Mouse (Mus musculus): ENCODE measurements around the gene Sh3bp5. TPM values are rescaled to one million over a fixed set of nuclear protein-coding genes. Genes with fewer than 3 reads are reported as not detected.

The Sh3bp5 gene
- total RNA-seq, 2 experiments from 2014 or later, result 158 to 165 TPM

DNA sequence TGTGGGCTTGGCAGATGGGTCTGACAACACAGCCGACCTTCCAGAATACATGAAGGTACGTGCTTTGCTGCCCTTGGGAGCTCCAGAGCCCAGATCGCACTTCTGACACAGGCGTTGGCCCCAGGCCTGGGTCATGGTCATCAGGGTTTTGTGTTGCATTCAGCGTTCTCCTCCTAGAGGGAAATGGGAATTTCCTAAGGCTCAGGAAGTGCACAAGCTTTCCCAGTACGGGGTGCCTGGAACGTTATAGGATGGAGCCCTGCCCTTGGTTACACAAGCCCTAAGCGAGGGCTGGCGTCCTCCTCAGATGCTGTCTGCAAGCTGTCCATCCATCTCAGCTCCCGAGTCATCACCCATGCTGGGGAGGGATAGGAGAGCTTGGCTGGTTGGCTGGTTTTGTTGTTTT lies 23.2 kb downstream of the Sh3bp5 start:
- DNase-seq (ENCODE audit: low spot score in 2 of 2), result no peak

DNA sequence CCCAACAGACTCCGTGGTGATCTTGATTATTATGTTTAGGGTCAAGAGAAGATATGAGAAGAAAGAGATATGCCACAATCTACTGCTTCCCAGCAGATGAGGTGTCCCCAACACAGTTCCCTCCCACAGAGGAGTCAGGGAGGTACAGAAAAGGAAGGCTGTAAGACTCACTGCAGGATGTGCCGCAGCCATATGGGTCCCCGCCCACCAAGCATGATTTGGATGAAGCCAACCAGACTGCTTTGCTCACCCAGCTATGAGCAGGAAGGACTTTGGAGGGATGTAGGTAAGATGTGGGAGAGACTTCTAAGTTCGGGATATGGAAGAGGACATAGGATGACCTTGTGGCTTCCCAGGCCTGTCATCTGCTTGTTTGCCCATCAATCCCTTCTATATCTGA lies 25.1 kb downstream of the Sh3bp5 start:
- DNase-seq (ENCODE audit: low spot score in 2 of 2), result peak; percentile 72 to 85

DNA sequence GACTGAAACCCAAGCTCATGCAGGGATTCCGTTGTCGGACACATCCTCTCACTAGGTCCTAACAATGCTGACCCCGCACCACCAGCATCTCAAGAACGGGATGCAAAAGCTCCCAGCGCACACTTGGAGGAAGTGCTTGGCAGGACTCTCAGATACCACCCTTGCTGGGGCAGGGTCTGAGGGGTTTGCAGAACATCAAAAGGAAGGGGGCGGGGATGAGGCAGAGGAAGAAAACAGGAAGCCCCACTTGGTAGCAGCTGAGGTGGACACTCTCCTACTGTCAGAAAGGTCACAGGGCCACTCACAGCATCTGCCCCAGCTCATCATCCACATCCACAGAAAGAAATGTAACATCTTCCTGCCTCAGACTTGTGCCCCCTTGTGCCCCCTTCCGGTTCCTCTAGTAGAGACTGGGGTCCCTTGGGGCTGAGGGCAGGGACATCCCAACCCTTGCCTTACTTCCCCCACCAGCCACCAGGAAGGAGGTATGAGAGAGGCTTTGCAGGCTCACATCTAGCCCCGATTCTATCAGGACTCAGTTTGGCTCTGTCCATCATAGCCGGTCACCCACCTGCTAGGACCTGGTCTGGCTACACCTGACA lies 25.7 kb downstream of the Sh3bp5 start:
- DNase-seq (ENCODE audit: low spot score in 2 of 2), result no peak

- DNase-seq (ENCODE audit: low spot score in 2 of 2), result no peak
Observed at GRCm38 (mm10) chr14:31408666-31409065, 27.2 kb downstream of the Sh3bp5 start.

GRCm38 (mm10) chr14:31407911-31408604 lies 27.8 kb downstream of the Sh3bp5 start:
- DNase-seq (ENCODE audit: low spot score in 2 of 2), result no peak

GRCm38 (mm10) chr14:31407208-31407607 lies 28.7 kb downstream of the Sh3bp5 start:
- no peak for DNase-seq (ENCODE audit: low spot score in 2 of 2)

DNA sequence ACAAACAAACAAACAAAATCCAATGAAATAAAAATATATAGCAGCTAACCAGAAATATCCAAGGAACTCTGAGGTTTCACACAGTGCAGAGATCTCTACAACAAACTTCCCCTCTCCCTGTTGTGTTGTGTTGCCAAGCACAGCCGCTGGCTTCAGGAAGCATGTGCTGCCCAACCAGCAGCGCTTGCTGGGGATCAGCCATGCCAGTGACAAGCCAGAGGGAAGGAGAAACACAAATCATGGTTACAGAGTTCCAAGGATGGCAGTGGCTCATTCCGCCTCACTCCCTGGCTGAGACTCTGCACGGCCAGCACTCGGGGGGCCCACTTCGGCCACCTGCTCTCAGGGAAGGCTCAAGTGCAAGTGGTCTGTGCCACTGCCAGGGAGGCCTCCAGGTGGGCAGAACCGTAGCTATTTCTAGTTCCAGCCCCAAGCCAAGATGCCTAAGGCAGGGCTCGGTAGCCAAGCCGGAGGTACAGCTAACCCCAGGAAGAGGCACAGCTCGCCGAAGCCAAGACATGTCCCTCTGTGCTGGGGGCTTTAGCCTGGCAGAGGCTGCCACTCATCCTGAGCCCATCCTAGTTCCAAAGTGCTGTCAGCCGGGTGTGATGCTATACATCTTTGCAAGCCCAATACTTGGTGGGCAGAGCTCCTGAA lies 29.6 kb downstream of the Sh3bp5 start:
- DNase-seq (ENCODE audit: low spot score in 2 of 2), result no peak

- DNase-seq (ENCODE audit: low spot score in 2 of 2), result no peak
Observed at GRCm38 (mm10) chr14:31405652-31406051, 30.2 kb downstream of the Sh3bp5 start.

DNA sequence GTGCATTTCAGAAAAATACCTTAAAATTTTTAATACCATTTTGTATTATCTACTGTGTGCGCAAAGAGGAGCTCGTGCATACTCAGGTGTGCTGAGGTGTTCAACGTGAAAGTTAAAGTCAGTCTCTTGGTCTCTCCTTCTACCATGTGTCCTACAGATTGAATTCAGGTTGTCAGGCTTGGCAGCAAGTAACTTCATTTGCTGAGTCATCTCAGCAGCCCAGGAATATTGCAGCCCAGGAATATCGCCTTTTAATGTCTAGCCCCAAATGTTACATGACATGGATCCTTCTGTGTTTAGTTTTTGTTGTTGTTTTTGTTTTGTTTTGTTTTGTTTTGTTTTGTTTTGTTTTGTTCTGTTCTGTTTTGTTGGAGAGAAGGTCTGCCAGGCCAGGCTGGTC lies 31.2 kb downstream of the Sh3bp5 start:
- DNase-seq (ENCODE audit: low spot score in 2 of 2), result no peak

DNA sequence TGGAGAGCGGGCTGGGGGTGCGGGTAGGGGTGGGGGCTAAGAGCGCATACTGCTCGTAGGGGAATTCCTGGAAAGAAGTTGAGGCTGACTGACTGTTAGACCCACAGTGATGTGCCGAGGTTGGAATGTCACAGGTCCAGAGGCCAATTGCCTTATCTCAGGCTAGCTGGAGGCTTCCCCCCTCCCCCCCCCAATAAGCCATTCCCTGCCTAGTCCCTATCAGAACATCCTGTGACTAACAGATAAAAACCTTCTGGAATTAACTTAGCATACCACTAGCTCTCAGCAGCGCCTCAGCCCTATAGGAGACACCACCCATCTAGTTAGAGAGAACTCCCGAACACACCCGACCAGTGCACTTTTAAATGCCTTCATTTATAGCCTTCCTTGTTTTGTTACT lies 31.9 kb downstream of the Sh3bp5 start:
- no peak for DNase-seq (ENCODE audit: low spot score in 2 of 2)

GRCm38 (mm10) chr14:31403556-31403955 lies 32.3 kb downstream of the Sh3bp5 start:
- no peak for DNase-seq (ENCODE audit: low spot score in 2 of 2)

DNA sequence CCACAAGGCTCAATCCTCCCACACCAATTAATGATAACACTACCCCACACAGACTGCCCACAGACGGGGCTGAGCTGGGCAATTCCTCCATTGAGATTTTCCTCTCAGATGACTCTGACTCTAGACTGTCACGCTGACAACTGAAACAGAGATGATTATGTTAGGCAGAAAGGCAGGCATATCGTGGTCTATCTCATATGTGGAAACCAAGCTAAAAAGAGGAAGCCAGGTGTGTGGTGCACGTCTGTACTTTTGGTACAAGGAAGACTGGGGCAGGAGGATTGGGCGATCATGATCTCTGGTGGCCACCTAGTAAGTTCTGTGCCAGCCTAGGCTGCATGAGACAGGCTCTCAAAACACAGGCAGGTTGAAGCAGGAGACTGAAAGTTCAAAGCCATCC lies 33.2 kb downstream of the Sh3bp5 start:
- no peak for DNase-seq (ENCODE audit: low spot score in 2 of 2)

DNA sequence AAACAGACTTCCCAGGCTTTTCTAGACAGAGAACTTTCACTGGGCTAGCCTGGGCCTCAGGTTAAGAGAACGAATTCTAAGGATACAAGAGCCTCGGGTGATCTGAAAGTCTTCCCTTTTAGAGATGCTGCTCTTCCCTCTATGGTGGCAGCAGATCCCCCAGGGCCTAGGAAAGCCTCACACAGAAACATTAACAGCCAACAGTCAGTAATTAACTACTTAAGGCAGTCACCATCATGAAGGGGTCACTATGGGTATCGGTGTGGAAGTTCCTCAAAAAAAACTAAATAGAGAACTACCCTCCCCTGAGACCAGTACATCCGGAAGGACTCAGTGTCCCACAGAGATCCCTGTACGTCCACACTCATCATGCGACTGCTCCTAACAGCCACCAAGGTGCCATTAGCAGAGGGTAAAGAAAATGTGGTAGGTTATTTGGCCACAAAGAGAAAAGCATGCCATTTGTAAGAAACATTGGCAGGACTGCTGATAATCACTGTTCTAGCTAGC lies 33.9 kb downstream of the Sh3bp5 start:
- DNase-seq (ENCODE audit: low spot score in 2 of 2), result no peak

DNA sequence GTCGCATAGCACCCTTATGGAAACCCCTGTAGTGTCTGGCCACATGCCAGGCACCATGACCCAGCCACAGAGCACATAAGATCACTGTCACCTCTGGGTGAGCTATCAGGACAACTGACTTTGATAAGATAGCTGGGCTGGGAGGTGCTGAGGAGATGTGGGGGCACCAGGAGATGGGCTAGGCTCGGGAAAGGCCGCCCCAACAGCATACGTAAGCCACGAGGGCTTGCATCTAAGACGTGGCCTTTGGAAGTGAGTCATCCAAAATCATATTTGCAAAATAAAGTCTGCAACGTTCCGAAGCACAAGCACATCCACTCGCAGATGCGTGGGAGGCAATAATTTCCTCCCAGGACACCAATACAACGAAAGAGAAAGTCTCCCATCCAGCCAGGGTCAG lies 35.0 kb downstream of the Sh3bp5 start:
- DNase-seq (ENCODE audit: low spot score in 2 of 2), result peak in 1 of 2 experiments; percentile 55

DNA sequence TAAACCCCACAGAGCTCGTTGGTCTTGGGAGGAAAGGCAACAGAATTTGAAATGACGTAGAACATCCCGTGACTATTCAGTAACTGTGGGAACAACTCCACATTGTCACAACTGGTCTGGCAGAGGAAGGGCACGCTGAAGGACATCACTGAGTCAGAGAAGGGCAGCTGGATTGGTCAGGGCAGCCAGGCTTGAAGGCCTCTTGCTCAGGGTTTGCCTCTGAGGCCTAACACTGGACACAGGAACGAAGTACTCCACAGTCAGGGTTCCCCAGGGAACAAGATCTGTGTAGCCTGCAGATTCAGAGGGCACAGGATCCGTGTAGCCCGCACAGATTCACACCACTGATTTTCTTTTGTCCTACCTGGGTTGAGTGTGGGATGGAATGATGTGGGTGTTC lies 35.6 kb downstream of the Sh3bp5 start:
- no peak for DNase-seq (ENCODE audit: low spot score in 2 of 2)

- DNase-seq (ENCODE audit: low spot score in 2 of 2), result no peak
Observed at GRCm38 (mm10) chr14:31399271-31399670, 36.6 kb downstream of the Sh3bp5 start.

- DNase-seq (ENCODE audit: low spot score in 2 of 2), result no peak
Observed at GRCm38 (mm10) chr14:31398819-31399218, 37.1 kb downstream of the Sh3bp5 start.

- DNase-seq (ENCODE audit: low spot score in 2 of 2), result no peak
Observed at GRCm38 (mm10) chr14:31397791-31398595, 37.9 kb downstream of the Sh3bp5 start.

DNA sequence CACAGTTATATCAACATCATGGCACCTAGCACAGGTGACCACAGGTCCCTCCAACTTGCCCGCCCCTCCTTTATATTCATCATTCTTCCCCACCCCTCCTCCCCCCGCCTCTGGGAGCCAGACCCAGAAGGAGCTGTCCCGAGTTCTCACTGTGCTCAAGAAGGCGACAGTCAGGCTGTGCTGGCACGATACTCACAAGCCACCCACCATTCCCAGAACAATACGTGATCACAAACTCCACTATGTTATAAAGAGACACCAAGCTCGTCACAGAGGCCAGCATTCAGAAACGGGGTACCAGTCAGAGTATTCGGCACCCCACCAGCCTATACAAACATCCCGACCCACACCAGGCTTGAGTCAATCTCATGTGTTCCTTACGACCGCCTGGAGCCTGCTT lies 38.5 kb downstream of the Sh3bp5 start:
- DNase-seq (ENCODE audit: low spot score in 2 of 2), result peak in 1 of 2 experiments; percentile 83

DNA sequence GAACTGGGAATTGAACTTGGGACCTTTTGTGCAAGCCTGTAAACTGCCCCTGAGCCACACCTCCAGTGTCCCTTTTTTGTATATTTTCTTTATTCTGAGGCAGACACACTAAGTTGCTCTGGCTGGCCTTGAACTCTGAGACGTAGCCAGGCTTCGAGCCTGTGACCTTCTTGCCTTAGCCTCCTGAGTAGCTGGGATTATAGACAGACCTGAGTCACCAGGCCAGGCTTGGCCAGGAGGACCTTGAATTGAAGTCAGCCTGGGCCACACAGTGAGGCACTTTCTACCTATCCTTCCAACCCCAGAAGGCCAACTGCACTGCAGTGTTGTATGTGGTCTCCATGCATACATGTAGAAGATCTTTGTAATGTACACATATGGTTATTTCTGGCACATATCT lies 39.5 kb downstream of the Sh3bp5 start:
- no peak for DNase-seq (ENCODE audit: low spot score in 2 of 2)

DNA sequence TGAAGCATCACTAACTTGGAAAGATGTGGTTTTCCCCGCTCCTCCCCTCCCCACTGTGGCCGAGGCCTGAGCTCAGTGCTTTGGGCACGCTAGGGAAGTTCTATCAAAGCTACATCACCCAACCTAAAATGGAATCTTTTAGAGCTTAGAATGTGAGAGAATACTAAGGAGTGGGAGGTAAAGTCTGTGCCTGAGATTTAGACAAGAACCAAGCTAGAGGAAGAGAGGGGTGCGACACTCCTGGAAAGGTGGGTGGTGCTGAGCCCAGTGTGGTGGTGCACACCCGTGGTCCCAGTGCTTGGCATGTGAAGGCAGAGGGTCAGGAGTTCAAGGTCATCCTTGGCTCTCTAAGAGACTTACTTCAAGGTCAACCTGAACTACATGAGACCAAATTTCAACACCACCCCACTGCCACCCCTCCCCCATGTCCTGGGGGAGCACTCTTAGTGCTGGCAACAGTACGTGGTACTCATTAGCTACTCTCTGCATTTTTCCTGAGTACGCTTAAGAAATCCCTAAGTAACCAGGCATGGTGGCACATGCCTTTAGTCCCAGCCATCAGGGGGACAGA lies 40.2 kb downstream of the Sh3bp5 start:
- no peak for DNase-seq (ENCODE audit: low spot score in 2 of 2)

All from layer of hippocampus, adult 18-20 months (tissue).